Mouse (Mus musculus) midbrain, embryonic 15.5 days (tissue): Measurements from ENCODE around the gene Lcmt1. TPM values are rescaled to one million over a fixed set of nuclear protein-coding genes. Genes with fewer than 3 reads are reported as not detected.

Experiments used
- ATAC-seq: fragments of 200-750 bp; cut with Nextera tagmentation; replicated peaks from 2 replicates; pipeline ENCODE4 v1.8.0; 2017; ENCODE audit warnings: moderate TSS enrichment
- H3K27ac ChIP-seq: fragments of 300-500 bp; sonication (generic); 2 replicates; pipeline ENCODE4 v1.5.1; 2015; ENCODE audit warnings: mild to moderate bottlenecking, inconsistent platforms
- H3K27me3 ChIP-seq: fragments of 300-500 bp; sonication (generic); replicated peaks from 2 replicates; pipeline ENCODE4 v1.6.1; 2015; ENCODE audit warnings: inconsistent platforms
- H3K36me3 ChIP-seq: fragments of 300-500 bp; sonication (generic); replicated peaks from 2 replicates; pipeline ENCODE4 v1.6.1; 2015; ENCODE audit warnings: inconsistent platforms
- H3K4me1 ChIP-seq: fragments of 300-500 bp; sonication (generic); 2 replicates; pipeline ENCODE4 v1.6.1; 2015; ENCODE audit warnings: inconsistent platforms
- H3K4me2 ChIP-seq: fragments of 300-500 bp; sonication (generic); 2 replicates; pipeline ENCODE4 v1.6.1; 2015; ENCODE audit warnings: inconsistent platforms, mild to moderate bottlenecking, moderate library complexity
- H3K4me3 ChIP-seq: fragments of 300-500 bp; sonication (generic); 2 replicates; pipeline ENCODE4 v1.5.1; 2015; ENCODE audit warnings: mild to moderate bottlenecking, inconsistent platforms
- H3K9ac ChIP-seq: fragments of 300-500 bp; sonication (generic); 2 replicates; pipeline ENCODE4 v1.6.1; 2015; ENCODE audit warnings: mild to moderate bottlenecking, inconsistent platforms
- H3K9me3 ChIP-seq: fragments of 300-500 bp; sonication (generic); 2 replicates; pipeline ENCODE4 v1.6.1; 2016; ENCODE audit warnings: inconsistent platforms
- WGBS: fragments of 180-500 bp; shearing (Covaris S2); methylation state at CpG from one replicate; pipeline ENCODE4 v1.1.7; 2015; ENCODE audit warnings: mixed read lengths; 5-methylcytosine and 5-hydroxymethylcytosine counted together
- polyA plus RNA-seq: library from polyadenylated mRNA; unstranded; fragments of >200 nt; fragmentation: Nextera tagmentation; extraction: Ambion mirVana; gene quantifications from 2 replicates; pipeline ENCODE4 v1.2.1, GENCODE M21; 2015

Lcmt1 gene
- polyA plus RNA-seq, 1 experiment from 2014 or later: 101 TPM

GRCm38 (mm10) chr7:123448794-123449193 is 79.2 kb downstream of the Lcmt1 start:
- Histone ChIP-seq H3K36me3 (no peaks in the 10 kb centered on the region), H3K4me2 (no peak overlapping the region), H3K4me3 (no peak overlapping the region), H3K27me3 (no peaks in the 10 kb centered on the region), H3K9ac (no peak overlapping the region), H3K27ac (no peak overlapping the region), H3K4me1 (no peaks in the 10 kb centered on the region), H3K9me3 (no peaks in the 10 kb centered on the region)
- WGBS: 93% methylated on average over 2 of the region's 2 CpGs
- no peak for ATAC-seq

DNA sequence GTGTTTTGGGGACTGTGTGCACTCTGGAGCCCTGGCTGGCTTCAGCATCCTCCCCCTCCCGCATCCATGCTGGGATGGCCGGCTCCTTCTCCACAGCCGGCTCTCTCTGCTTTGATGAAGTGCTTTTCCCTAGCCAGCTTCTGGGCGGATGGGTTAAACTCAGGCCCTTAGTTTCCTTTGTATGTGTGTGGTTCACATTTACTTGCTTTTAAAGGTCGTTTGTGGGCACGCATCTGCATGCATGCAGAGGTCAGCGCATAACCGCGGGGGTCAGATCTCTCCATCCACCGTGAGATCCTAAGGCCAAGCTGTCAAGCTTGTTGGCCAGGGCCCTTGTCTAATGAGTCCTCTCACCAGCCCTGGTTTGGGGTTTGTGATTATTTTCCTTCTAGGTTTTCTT is 80.1 kb downstream of the Lcmt1 start:
- Histone ChIP-seq H3K4me1 (no peaks in the 10 kb centered on the region), H3K4me3 (no peak overlapping the region), H3K4me2 (no peak overlapping the region), H3K9me3 (no peaks in the 10 kb centered on the region), H3K27me3 (no peaks in the 10 kb centered on the region), H3K36me3 (no peaks in the 10 kb centered on the region), H3K27ac (no peak overlapping the region), H3K9ac (no peak overlapping the region)
- no peak for ATAC-seq
- WGBS: 71% methylated on average over 10 of the region's 10 CpGs

- no peak overlapping the region for H3K4me3 ChIP-seq
- WGBS: 87% methylated on average over 2 of the region's 2 CpGs
Observed at GRCm38 (mm10) chr7:123450515-123450914, 80.9 kb downstream of the Lcmt1 start.

DNA sequence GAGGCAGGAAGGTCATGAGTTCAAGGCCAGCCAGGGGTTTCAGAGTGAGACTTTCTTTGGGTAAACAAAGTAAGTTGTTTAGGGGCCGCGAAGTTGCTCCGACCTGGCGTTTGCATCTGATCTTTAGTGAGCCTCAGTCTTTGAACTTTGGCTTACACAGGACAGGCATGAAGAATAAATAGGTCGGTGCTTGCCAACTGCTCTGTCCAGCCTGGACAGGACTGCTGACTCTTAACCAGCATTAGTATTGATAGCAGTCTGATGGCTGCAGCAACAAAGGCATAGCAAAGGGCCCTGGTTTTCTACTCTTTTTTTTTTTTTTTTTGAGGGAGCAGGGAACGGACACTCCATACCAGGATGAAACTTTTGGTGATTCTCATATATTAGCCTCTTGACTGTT is 83.0 kb downstream of the Lcmt1 start:
- no peak overlapping the region for H3K4me3 ChIP-seq
- no peak for ATAC-seq
- no peak overlapping the region for H3K27ac ChIP-seq
- no peak overlapping the region for H3K4me2 ChIP-seq
- WGBS: 79% methylated on average over 6 of the region's 6 CpGs
- H3K36me3 ChIP-seq: no peaks in the 10 kb centered on the region
- no peaks in the 10 kb centered on the region for H3K4me1 ChIP-seq
- no peaks in the 10 kb centered on the region for H3K27me3 ChIP-seq
- no peak overlapping the region for H3K9ac ChIP-seq
- no peaks in the 10 kb centered on the region for H3K9me3 ChIP-seq

More at GRCm38 (mm10) chr7:123450515-123450914, 80.9 kb downstream of the Lcmt1 start:
- Histone ChIP-seq H3K4me2 (no peak overlapping the region), H3K36me3 (no peaks in the 10 kb centered on the region), H3K9ac (no peak overlapping the region), H3K4me1 (no peaks in the 10 kb centered on the region), H3K27ac (no peak overlapping the region), H3K9me3 (no peaks in the 10 kb centered on the region), H3K27me3 (no peaks in the 10 kb centered on the region)
- no peak for ATAC-seq

- 89% methylated on average over 8 of the region's 8 CpGs for WGBS
- H3K4me3 ChIP-seq: no peak overlapping the region
- no peak for ATAC-seq
- no peak overlapping the region for H3K4me2 ChIP-seq
- H3K27ac ChIP-seq: no peak overlapping the region
- no peaks in the 10 kb centered on the region for H3K27me3 ChIP-seq
- H3K9me3 ChIP-seq: no peaks in the 10 kb centered on the region
- H3K4me1 ChIP-seq: no peaks in the 10 kb centered on the region
- no peaks in the 10 kb centered on the region for H3K36me3 ChIP-seq
- H3K9ac ChIP-seq: no peak overlapping the region
Observed at GRCm38 (mm10) chr7:123453066-123453465, 83.5 kb downstream of the Lcmt1 start.

DNA sequence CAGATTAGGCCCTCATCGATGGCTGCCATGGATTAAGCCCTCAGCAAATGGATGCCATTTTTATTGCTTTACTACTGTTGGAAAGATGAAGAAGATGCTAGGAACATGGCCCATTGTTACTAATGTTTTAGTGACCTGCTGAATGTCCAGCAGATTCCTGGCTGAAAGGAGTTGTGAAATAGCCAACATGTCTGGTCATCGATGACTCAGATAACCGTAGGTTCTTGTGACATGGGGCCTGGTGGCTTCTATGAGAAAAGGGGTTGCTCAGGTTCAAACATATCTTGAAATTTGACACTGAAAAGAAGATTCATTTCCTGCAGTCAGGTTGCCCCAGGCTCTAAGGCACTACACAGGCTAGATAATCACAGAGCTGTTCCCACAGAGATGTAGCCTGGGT is 85.5 kb downstream of the Lcmt1 start:
- H3K27ac ChIP-seq: no peak overlapping the region
- no peaks in the 10 kb centered on the region for H3K4me1 ChIP-seq
- no peak overlapping the region for H3K9ac ChIP-seq
- 93% methylated on average over 3 of the region's 3 CpGs for WGBS
- H3K4me3 ChIP-seq: no peak overlapping the region
- no peaks in the 10 kb centered on the region for H3K36me3 ChIP-seq
- no peaks in the 10 kb centered on the region for H3K9me3 ChIP-seq
- no peak overlapping the region for H3K4me2 ChIP-seq
- no peak for ATAC-seq
- H3K27me3 ChIP-seq: no peaks in the 10 kb centered on the region

DNA sequence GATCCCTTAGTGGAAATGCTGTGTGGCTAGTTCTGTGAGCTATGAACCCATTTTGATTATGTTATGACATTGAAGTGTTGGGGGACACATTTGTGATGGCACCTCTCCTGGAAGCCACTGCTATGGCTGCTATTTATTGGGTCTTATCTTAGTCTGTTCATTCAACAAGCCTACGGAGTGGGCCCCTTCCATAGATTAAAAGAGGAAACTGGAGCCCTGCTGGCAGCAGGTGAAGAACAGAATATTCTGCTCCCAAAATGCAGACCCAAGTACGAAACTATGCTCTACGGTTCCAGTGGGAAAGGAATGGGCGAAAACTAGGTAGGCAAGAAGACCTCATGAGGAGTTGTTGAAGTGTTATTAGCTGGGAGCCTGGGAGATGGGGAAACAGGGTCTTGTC is 88.7 kb downstream of the Lcmt1 start:
- no peaks in the 10 kb centered on the region for H3K36me3 ChIP-seq
- WGBS: 95% methylated on average over 4 of the region's 4 CpGs
- H3K4me2 ChIP-seq: no peak overlapping the region
- no peak overlapping the region for H3K4me3 ChIP-seq
- H3K9ac ChIP-seq: no peak overlapping the region
- no peaks in the 10 kb centered on the region for H3K4me1 ChIP-seq
- H3K27me3 ChIP-seq: no peaks in the 10 kb centered on the region
- no peak for ATAC-seq
- no peak overlapping the region for H3K27ac ChIP-seq
- H3K9me3 ChIP-seq: no peaks in the 10 kb centered on the region

GRCm38 (mm10) chr7:123459247-123459646 is 89.7 kb downstream of the Lcmt1 start:
- Histone ChIP-seq H3K27me3 (no peaks in the 10 kb centered on the region), H3K9me3 (no peaks in the 10 kb centered on the region), H3K4me2 (no peak overlapping the region), H3K4me3 (no peak overlapping the region), H3K27ac (no peak overlapping the region), H3K36me3 (no peaks in the 10 kb centered on the region), H3K4me1 (no peaks in the 10 kb centered on the region), H3K9ac (no peak overlapping the region)
- 82% methylated on average over 4 of the region's 4 CpGs for WGBS
- no peak for ATAC-seq

GRCm38 (mm10) chr7:123461316-123461715 is 91.7 kb downstream of the Lcmt1 start:
- H3K27ac ChIP-seq: no peak overlapping the region
- no peak overlapping the region for H3K9ac ChIP-seq
- no peak overlapping the region for H3K4me2 ChIP-seq
- no peaks in the 10 kb centered on the region for H3K9me3 ChIP-seq
- 72% methylated on average over 4 of the region's 4 CpGs for WGBS
- no peaks in the 10 kb centered on the region for H3K36me3 ChIP-seq
- no peaks in the 10 kb centered on the region for H3K4me1 ChIP-seq
- no peaks in the 10 kb centered on the region for H3K27me3 ChIP-seq
- no peak overlapping the region for H3K4me3 ChIP-seq
- no peak for ATAC-seq

DNA sequence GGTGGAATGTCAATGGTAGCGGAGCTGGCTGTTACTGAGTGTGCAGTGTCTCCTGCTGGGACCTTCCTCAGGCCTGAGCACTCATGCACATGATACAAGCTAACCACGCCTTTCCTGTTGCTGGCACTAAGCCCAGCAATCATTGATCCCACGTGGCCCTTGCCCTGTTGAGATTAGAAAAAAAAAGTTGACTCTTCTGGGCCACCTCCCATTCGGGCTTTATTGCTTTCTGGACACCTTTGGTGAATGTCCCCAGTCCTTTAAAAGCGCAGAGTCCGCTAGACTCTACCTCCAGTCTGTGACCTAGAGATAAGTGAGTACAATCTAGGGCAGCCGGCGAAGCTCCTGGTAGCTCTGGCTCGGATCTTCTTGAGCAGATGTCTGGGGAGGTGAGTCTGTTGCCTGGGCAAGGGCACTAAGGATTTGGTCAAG is 92.5 kb downstream of the Lcmt1 start, which contains the start of gene Aqp8:
Gene Aqp8, plus strand, starts transcription at position 222 of the 432 bp plus-strand sequence.
- no peak within 1 kb of the TSS for H3K9ac ChIP-seq
- WGBS: 78% methylated on average over 9 of the region's 9 CpGs
- no peaks in the 10 kb centered on the region for H3K4me1 ChIP-seq
- H3K4me3 ChIP-seq: no peak within 1 kb of the TSS
- H3K36me3 ChIP-seq: no peaks in the 10 kb centered on the region
- no peak for ATAC-seq
- H3K4me2 ChIP-seq: no peak within 1 kb of the TSS
- H3K27me3 ChIP-seq: no peaks in the 10 kb centered on the region
- H3K9me3 ChIP-seq: no peaks in the 10 kb centered on the region
- H3K27ac ChIP-seq: no peak within 1 kb of the TSS

- Histone ChIP-seq H3K9me3 (no peaks in the 10 kb centered on the region), H3K4me1 (no peaks in the 10 kb centered on the region), H3K27ac (no peak overlapping the region), H3K9ac (no peak overlapping the region), H3K4me2 (no peak overlapping the region), H3K27me3 (no peaks in the 10 kb centered on the region), H3K36me3 (no peaks in the 10 kb centered on the region), H3K4me3 (no peak overlapping the region)
- ATAC-seq: no peak
- WGBS: 82% methylated on average over 4 of the region's 4 CpGs
Observed at GRCm38 (mm10) chr7:123463569-123463968, 94.0 kb downstream of the Lcmt1 start.

DNA sequence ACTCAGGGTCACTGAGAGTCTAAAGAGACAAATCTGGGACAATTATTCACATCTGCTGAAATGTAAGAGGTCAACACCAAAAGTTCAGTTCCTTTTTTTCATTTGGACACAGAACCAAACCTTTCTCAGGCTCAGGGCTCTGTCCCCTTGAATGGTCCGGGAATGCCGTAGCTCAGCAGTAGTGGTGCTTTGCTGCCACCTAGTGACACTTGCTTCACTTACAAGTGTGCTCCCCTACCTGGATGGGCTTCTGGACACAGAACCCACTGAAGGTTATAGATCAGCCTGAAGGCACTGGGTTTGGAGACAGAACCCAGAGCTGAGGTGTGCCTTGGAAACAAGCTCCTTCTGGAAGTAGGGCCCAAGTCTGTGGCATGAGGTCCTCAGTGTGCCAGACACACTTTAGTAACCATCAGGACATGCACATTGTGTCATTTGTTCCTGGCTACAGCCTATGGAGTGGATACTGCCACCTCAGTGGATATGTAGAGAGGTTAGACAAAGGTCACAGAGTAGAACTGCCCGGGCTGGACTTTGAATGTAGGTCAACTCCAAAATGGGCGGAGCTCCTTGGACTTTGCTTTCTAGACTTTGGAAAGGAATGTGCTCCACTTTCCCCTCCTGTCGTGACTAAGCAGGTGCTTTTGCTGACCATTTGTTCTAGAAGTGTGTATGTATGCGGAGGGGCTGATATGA is 96.3 kb downstream of the Lcmt1 start:
- 35% methylated on average over 6 of the region's 6 CpGs for WGBS
- Histone ChIP-seq H3K9ac (no peak overlapping the region), H3K27me3 (no peaks in the 10 kb centered on the region), H3K27ac (no peak overlapping the region), H3K4me3 (no peak overlapping the region), H3K4me1 (no peaks in the 10 kb centered on the region), H3K36me3 (no peaks in the 10 kb centered on the region), H3K9me3 (no peaks in the 10 kb centered on the region), H3K4me2 (no peak overlapping the region)
- peak; percentile 81 for ATAC-seq

DNA sequence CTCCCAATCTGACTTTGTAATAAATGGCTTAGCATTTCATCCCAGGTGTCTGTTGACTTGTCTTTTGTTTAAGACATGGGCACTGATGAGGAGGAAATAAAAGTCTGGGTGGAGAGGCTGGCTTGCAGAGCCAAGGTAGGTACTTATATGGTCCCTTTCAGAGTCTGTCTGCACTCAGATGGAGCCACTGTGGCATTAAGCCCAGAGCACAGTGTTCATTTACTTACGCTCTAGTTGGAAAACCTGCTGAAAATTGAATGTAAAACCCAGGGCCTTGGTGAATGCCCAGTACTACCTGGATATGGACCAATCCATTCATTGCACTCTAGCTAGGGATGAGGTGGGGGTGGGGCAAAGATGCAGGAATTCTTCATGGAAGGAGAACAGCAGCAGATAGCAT is 98.4 kb downstream of the Lcmt1 start:
- no peak overlapping the region for H3K4me2 ChIP-seq
- H3K27ac ChIP-seq: no peak overlapping the region
- H3K9me3 ChIP-seq: no peaks in the 10 kb centered on the region
- H3K36me3 ChIP-seq: no peaks in the 10 kb centered on the region
- H3K27me3 ChIP-seq: no peaks in the 10 kb centered on the region
- H3K4me3 ChIP-seq: no peak overlapping the region
- no peak overlapping the region for H3K9ac ChIP-seq
- no peaks in the 10 kb centered on the region for H3K4me1 ChIP-seq
- 97% methylated on average over 1 of the region's 1 CpGs for WGBS
- ATAC-seq: no peak
